Mouse (Mus musculus) central nervous system, embryonic 14 days (tissue): ENCODE results near the gene Rab21. TPM values are rescaled to one million over a fixed set of nuclear protein-coding genes. Genes with fewer than 3 reads are reported as not detected.

Experiments used
- polyA plus RNA-seq: library from polyadenylated mRNA; depleted of rRNA; stranded (reverse); fragments of >200 nt; gene quantifications from 2 replicates; pipeline ENCODE4 v1.2.3, GENCODE M21; 2012; rRNA removed

Rab21 gene
- 28.8 and 30.1 TPM in 2 replicates for polyA plus RNA-seq

GRCm38 (mm10) chr10:115315473-115316171, at the start of gene Rab21:
TSS of gene Rab21 (minus strand) at chr10:115315594.

GRCm38 (mm10) chr10:115361840-115362622, 46.6 kb upstream of the Rab21 start, which contains the start of gene Tmem19:
TSS of gene Tmem19 (minus strand) at chr10:115362501.

GRCm38 (mm10) chr10:115251088-115251934, 64.1 kb downstream of the Rab21 start, which contains the start of gene Tbc1d15:
TSS of gene Tbc1d15 (minus strand) at chr10:115251467.

Other genes with a start within 250 kb of the Rab21 start
- gene Tph2, start 130.6 kb downstream of the Rab21 start, polyA plus RNA-seq: 1.2 and 2.5 TPM in 2 replicates
- 26.6 and 27.9 TPM in 2 replicates for gene Tbc1d15, start 64.1 kb downstream of the Rab21 start, polyA plus RNA-seq
- 26.0 and 26.3 TPM in 2 replicates for gene Tmem19, start 46.9 kb upstream of the Rab21 start, polyA plus RNA-seq
- 14.6 and 18.1 TPM in 2 replicates for gene Thap2, start 68.8 kb upstream of the Rab21 start, polyA plus RNA-seq
- gene Zfc3h1, start 69.4 kb upstream of the Rab21 start, polyA plus RNA-seq: 129 and 132 TPM in 2 replicates